Mouse (Mus musculus) kidney, embryonic 14.5 days (tissue): Measurements from ENCODE around the gene R3hdm2. TPM values are rescaled to one million over a fixed set of nuclear protein-coding genes. Genes with fewer than 3 reads are reported as not detected.
A peak's percentile ranks its signal among the peaks of the same experiment; 100 is the strongest.

Source experiments
- ATAC-seq: fragments of 200-750 bp; cut with Nextera tagmentation; 2 replicates; pipeline ENCODE4 v1.8.0; 2017; ENCODE audit warnings: moderate number of reproducible peaks, mild to moderate bottlenecking, moderate TSS enrichment, moderate library complexity; ENCODE audit not compliant: low FRiP score, low TSS enrichment
- H3K27ac ChIP-seq: fragments of 300-500 bp; sonication (generic); 2 replicates; pipeline ENCODE4 v1.5.1; 2014; ENCODE audit warnings: low read depth, mild to moderate bottlenecking, low read length, moderate library complexity, mixed read lengths
- H3K27me3 ChIP-seq: fragments of 300-500 bp; sonication (generic); 2 replicates; pipeline ENCODE4 v1.6.1; 2014; ENCODE audit warnings: mild to moderate bottlenecking, low read length; ENCODE audit not compliant: control insufficient read depth, insufficient read depth
- H3K36me3 ChIP-seq: fragments of 300-500 bp; sonication (generic); 2 replicates; pipeline ENCODE4 v1.6.1; 2014; ENCODE audit warnings: low read length, mixed read lengths; ENCODE audit not compliant: control insufficient read depth, insufficient read depth
- H3K4me1 ChIP-seq: fragments of 300-500 bp; sonication (generic); 2 replicates; pipeline ENCODE4 v1.6.1; 2014; ENCODE audit warnings: low read length, mixed read lengths; ENCODE audit not compliant: control insufficient read depth, insufficient read depth
- H3K4me2 ChIP-seq: fragments of 300-500 bp; sonication (generic); replicated peaks from 2 replicates; pipeline ENCODE4 v1.6.1; 2014; ENCODE audit warnings: low read depth, mild to moderate bottlenecking, low read length
- H3K4me3 ChIP-seq: fragments of 300-500 bp; sonication (generic); 2 replicates; pipeline ENCODE4 v1.5.1; 2014; ENCODE audit warnings: mild to moderate bottlenecking, low read length
- H3K9ac ChIP-seq: fragments of 300-500 bp; sonication (generic); 2 replicates; pipeline ENCODE4 v1.6.1; 2014; ENCODE audit warnings: low read depth, mild to moderate bottlenecking, low read length, moderate library complexity
- H3K9me3 ChIP-seq: fragments of 300-500 bp; sonication (generic); 2 replicates; pipeline ENCODE4 v1.6.1; 2016; ENCODE audit warnings: low read length; ENCODE audit not compliant: control insufficient read depth
- WGBS: fragments of 180-500 bp; shearing (Covaris S2); extraction: QIAGEN DNeasy Blood & Tissue Kit; methylation state at CpG from one replicate; pipeline ENCODE4 v1.1.7; 2014; 5-methylcytosine and 5-hydroxymethylcytosine counted together
- polyA plus RNA-seq: library from polyadenylated mRNA; unstranded; fragments of >200 nt; fragmentation: Nextera tagmentation; extraction: Ambion mirVana; gene quantifications from 2 replicates; pipeline ENCODE4 v1.2.1, GENCODE M21; 2014

Gene R3hdm2
- polyA plus RNA-seq, 1 experiment from 2014 or later, result 37.9 TPM

DNA sequence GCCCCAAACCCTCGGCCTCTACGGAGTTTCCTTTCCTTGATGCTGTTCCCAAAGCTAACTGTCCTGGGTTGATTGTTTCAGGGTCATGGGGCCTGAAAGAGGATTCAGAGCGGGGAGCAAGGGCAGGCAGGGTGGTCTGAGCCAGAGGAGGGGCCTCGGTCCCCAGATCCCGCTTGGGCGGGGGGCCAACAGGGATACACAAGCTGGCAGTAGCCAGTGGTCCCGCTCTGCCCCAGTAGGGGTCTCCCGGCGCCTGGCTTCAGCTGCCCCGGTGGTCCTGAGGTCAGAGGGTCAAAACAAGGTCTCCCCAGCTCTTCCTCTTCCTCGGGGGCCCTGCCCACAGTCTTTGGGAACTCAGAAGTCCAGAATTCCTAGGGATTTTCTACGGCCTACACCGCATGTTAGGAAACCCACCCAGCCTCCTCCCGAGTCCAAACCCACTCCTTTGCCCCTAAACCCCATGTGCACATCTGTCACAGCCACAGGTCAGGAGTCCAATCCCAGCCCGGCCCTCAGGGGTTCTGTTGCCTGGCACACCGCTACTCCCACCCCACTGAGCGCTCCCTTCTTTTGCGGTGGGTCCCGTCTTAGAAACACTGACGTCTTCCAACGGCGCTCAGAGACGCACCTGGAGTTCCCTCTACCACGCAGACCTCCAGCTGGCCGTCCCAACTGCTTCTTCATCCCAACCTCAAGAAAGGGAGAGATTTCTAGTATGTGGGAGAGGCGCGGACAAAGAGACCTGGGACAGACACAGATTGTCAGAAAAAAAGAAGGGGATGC lies 39.4 kb upstream of the R3hdm2 start:
- no peak for ATAC-seq
- peaks cover 3% of the 10 kb centered on the region; the same call in 1 of the 2 replicates for H3K27me3 ChIP-seq

DNA sequence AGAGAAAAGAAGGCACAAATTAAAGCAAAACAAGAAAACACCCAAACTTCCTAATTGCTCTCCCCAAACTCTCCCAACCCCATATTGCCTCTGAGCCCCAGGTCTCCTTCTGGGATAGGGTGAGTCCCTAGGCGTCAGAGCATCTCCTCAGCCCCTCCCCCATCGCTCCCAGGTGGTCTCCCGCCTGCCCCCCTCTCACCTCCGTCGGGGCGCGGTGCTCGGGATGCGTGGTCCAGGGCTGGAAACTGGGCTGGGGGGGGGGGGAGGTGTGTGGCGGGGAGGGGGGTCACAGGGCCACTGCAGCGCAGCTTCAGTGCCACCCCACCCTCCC lies 38.8 kb upstream of the R3hdm2 start:
- peaks cover 3% of the 10 kb centered on the region; the same call in 1 of the 2 replicates for H3K27me3 ChIP-seq
- peak overlapping the region; percentile 53 for H3K4me3 ChIP-seq
- H3K9me3 ChIP-seq, result no peaks in the 10 kb centered on the region
- H3K4me2 ChIP-seq, result peak overlapping the region; percentile 73
- H3K9ac ChIP-seq, result peak overlapping the region; percentile 57
- peaks cover 9% of the 10 kb centered on the region for H3K4me1 ChIP-seq
- no peak for ATAC-seq
- WGBS, result 0% methylated on average over 9 of the region's 11 CpGs
- H3K27ac ChIP-seq, result peak overlapping the region; percentile 87
- H3K36me3 ChIP-seq, result peaks cover 10% of the 10 kb centered on the region

More for the DNA sequence above, 39.4 kb upstream of the R3hdm2 start:
- Histone ChIP-seq H3K4me2 (peak overlapping the region; percentile 73), H3K27ac (peak overlapping the region; percentile 87), H3K4me3 (peak overlapping the region; percentile 53), H3K9ac (peak overlapping the region; percentile 57), H3K4me1 (peaks cover 9% of the 10 kb centered on the region), H3K9me3 (no peaks in the 10 kb centered on the region), H3K36me3 (peaks cover 14% of the 10 kb centered on the region)
- under 1% methylated on average over 27 of the region's 27 CpGs for WGBS

DNA sequence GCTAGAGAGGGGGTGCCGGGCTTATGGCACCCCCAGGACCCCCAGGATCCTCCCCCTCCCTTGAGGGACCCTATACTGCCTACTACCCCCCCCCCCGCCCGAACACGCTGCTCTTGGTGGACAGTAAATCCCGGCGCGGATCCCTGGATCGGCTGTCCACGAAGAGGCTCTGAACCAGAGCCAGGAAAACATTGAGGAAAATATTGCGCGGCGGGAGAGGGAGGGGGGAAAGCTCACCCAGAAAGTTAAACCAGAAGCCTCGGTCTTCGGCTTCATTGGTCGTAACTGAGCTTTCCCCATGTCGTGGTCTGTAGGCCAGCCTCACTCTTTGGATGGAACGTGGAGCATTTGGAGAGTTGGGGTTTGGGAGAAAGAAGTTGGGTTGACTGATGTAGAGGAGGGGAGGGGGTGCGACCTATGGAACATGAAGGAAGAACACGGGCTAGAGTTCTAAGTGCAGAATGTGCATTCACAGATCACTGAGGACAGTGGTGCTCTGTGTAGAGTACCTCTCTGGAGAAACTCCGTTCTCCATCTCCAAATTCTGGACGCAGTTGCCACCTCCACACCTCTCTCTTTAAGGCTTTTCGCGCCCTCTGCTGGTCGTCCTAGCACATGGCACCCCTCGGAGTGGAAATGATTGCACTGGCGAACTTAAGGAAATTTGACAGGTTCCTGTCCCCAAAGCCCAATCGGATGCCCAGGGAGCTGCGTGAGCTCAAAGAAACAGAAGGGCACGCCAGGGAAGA lies 38.1 kb upstream of the R3hdm2 start, which contains the start of gene Gli1:
TSS of gene Gli1 (minus strand) at position 84 of the 749 bp plus-strand sequence.
- peak within 1 kb of the TSS; percentile 53 for H3K4me3 ChIP-seq
- WGBS, result under 1% methylated on average over 29 of the region's 29 CpGs
- peak; percentile 50 for ATAC-seq
- H3K27ac ChIP-seq, result peak within 1 kb of the TSS; percentile 87
- peaks cover 3% of the 10 kb centered on the region; the same call in 1 of the 2 replicates for H3K27me3 ChIP-seq
- no peaks in the 10 kb centered on the region for H3K9me3 ChIP-seq
- H3K4me2 ChIP-seq, result peak within 1 kb of the TSS; percentile 73
- peak within 1 kb of the TSS; percentile 57 for H3K9ac ChIP-seq
- H3K4me1 ChIP-seq, result peaks cover 9% of the 10 kb centered on the region
- peaks cover 3% of the 10 kb centered on the region for H3K36me3 ChIP-seq

DNA sequence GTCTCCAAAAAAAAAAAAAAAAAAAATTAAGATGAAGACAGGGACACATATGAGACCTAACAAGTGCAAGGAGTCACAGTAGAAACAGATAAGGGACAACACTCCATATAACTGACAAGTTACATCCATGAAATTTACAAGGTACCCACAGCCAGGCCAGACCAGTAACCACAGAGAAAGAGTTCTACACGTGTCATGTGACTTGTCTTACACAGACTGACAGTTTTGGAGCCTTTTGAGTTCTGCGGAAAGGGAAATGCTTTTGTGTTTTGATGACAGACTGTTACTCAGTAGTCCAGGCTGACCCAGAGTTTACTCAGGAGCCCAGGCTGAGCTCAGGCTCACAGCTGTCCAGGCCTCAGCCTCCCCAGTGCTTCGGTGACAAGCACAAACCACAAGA lies 37.1 kb upstream of the R3hdm2 start:
- 67% methylated on average over 3 of the region's 3 CpGs for WGBS

DNA sequence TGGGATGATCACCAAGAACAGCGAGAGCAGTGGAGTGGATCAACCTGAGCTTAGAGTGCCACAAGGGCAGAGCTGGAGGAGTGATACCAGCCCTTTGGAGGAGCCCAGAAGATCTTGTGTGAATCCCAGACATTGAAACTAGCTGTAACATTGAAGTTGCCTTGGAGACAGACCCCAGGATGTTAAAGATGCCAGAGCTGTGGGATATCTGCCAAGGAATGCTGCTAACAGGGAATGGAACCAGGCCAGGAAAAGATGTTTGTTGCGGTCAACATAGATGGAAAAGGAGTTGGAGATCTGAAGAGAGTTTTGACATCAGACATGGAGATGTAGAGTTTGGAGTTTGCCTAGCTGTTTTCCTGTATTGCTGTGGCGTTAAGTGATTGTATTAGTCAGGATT lies 34.0 kb upstream of the R3hdm2 start:
- no peaks in the 10 kb centered on the region for H3K9me3 ChIP-seq
- H3K9ac ChIP-seq, result no peak overlapping the region
- 83% methylated on average over 3 of the region's 3 CpGs for WGBS
- H3K4me2 ChIP-seq, result no peak overlapping the region
- 0 out of 2 replicates have a peak, but pooled peaks cover 5% of the 10 kb centered on the region for H3K4me1 ChIP-seq
- ATAC-seq, result no peak
- H3K27ac ChIP-seq, result no peak overlapping the region
- H3K27me3 ChIP-seq, result no peaks in the 10 kb centered on the region
- H3K36me3 ChIP-seq, result no peaks in the 10 kb centered on the region
- H3K4me3 ChIP-seq, result no peak overlapping the region

More for the DNA sequence above, 37.1 kb upstream of the R3hdm2 start:
- Histone ChIP-seq H3K27ac (no peak overlapping the region), H3K4me3 (no peak overlapping the region), H3K4me1 (peaks cover 9% of the 10 kb centered on the region), H3K4me2 (no peak overlapping the region), H3K9me3 (no peaks in the 10 kb centered on the region), H3K9ac (no peak overlapping the region), H3K27me3 (peaks cover 3% of the 10 kb centered on the region; the same call in 1 of the 2 replicates), H3K36me3 (no peaks in the 10 kb centered on the region)
- ATAC-seq, result no peak

DNA sequence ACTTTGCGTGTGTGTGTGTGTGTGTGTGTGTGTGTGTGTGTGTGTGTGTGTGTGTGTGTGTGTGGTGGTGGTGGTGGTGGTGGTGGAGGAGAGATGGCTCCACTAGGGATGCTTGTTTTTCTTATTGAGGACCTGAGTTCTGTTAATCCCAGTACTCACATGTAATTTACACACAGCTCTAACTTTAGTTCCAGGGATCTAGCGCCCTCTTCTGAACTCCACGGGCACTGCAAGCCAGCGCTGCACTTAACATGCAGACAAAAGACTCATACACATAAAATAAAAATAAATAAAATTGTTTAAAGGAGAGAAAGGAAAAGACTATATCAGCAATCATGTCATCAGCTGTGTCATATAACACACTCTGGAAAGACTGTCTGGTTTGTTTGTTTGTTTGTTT lies 31.2 kb upstream of the R3hdm2 start:
- Histone ChIP-seq H3K36me3 (no peaks in the 10 kb centered on the region), H3K4me2 (no peak overlapping the region), H3K27ac (no peak overlapping the region), H3K4me3 (no peak overlapping the region), H3K9ac (no peak overlapping the region), H3K4me1 (0 out of 2 replicates have a peak, but pooled peaks cover 3% of the 10 kb centered on the region), H3K9me3 (no peaks in the 10 kb centered on the region), H3K27me3 (no peaks in the 10 kb centered on the region)
- 75% methylated on average over 4 of the region's 4 CpGs for WGBS
- ATAC-seq, result no peak

DNA sequence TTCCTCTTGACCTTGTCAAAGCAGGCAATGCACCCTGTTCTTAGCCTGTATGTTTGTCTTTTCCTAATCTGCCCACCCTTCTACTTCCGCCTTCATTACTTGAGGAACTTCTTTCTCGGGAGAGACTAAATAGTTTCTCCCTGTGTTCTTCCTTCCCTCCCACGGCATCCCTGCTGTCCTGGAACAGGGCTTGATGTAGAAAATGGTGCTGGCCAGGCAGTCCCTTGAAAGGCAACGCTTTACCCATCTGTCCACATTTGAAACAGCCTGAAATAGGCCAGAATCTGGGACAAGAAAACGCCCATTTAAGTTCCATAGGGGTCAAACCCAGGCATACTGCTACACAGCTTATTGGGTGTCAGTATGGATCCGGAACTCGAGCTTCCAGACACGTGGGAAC lies 30.3 kb upstream of the R3hdm2 start:
- WGBS, result 78% methylated on average over 8 of the region's 8 CpGs
- Histone ChIP-seq H3K4me1 (0 out of 2 replicates have a peak, but pooled peaks cover 3% of the 10 kb centered on the region), H3K36me3 (no peaks in the 10 kb centered on the region), H3K4me2 (no peak overlapping the region), H3K4me3 (no peak overlapping the region), H3K27ac (no peak overlapping the region), H3K9me3 (no peaks in the 10 kb centered on the region), H3K27me3 (no peaks in the 10 kb centered on the region), H3K9ac (no peak overlapping the region)
- ATAC-seq, result no peak

DNA sequence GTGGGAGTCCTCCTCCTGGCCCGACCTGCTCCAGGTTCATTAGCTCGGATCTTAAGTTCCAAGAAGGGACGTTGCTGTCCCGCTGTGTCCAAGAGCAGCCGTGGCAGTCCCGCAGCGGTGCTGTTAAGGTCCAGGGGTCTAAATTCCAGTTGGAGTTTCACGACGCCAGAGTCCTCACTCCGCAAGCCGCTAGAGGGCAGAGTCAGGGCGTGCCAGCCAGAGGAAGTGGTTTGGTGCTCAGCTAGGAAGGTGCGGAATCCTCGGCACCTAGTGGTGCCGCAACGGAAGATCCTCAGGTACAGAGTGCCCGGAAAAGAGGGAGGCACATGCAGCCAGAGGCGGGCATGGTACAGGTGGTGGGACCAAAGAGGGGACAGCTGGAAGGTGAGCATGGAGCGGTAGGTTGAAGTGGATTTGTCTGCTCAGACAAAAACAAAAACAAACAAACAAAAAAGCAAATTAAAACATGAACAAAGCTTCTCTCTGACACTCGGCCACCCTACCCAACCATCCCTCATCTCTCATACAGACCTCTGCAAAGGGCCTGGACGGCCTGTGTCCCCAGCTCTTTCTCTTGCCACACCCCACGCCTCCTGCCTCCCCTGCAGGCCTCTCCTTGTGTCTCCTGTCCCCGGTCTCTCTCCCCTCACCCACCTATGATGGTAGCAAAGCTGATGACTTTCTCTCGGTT lies 29.4 kb upstream of the R3hdm2 start:
- Histone ChIP-seq H3K4me2 (peak overlapping the region; percentile 40), H3K27ac (no peak overlapping the region), H3K4me3 (peak overlapping the region; percentile 17; the same call in 1 of the 2 replicates), H3K4me1 (0 out of 2 replicates have a peak, but pooled peaks cover 3% of the 10 kb centered on the region), H3K27me3 (no peaks in the 10 kb centered on the region), H3K9me3 (no peaks in the 10 kb centered on the region), H3K9ac (peak overlapping the region; percentile 35), H3K36me3 (no peaks in the 10 kb centered on the region)
- 12% methylated on average over 24 of the region's 24 CpGs for WGBS
- peak; percentile 82 for ATAC-seq
